Mouse (Mus musculus) erythroblast, embryonic 14.5 days (primary cell): ENCODE data around the gene Ammecr1.

Experiments used
- GATA1 ChIP-seq: IDR thresholded peaks from 2 replicates; pipeline ENCODE4 v1.6.1; 2012; ENCODE audit warnings: low read length, inconsistent platforms, mixed read lengths
- TAL1 ChIP-seq: IDR thresholded peaks from 3 replicates; pipeline ENCODE4 v1.6.1; 2012; ENCODE audit warnings: low read length, inconsistent platforms, mixed read lengths

DNA sequence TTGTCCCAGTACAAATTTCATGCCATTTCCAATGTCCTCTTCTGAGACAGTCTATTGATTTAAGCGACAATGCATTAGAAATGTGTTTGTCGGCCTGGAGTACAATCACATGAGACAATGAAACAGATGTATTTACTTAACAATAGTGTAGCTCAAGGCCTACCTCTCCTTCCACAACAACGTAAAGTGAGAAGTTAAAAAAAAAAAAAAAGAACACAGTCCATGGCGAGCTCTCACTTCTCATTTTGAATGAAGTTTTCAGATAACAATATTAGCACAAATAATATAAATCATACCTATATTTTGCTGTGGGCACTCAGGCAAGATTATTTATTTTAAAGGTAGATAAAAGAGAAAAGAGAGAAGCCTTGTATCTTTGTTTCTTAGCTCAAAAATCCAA lies 49.8 kb downstream of the Ammecr1 start:
- no peak for TF ChIP-seq GATA1
- TF ChIP-seq TAL1 = no peak
